Mouse (Mus musculus) activated CD4-positive, CD25-positive, alpha-beta regulatory T cell, adult 4 months (primary cell): Measurements from ENCODE around the gene Thsd7b. TPM values are rescaled to one million over a fixed set of nuclear protein-coding genes. Genes with fewer than 3 reads are reported as not detected.
"Not testable (repeated sequence)": the region's sequence is repeated elsewhere in the genome, so short reads cannot be mapped to it uniquely, and the experiment has no call there.

ENCODE experiments used
- ATAC-seq: one replicate; pipeline ENCODE4 v1.8.0; 2017
- polyA plus RNA-seq, 2 experiments: library from polyadenylated mRNA; unstranded; fragments of 100-300 nt; shearing (Covaris generic); gene quantifications; one replicate each; pipeline ENCODE4 v1.2.1; 2017

Thsd7b gene
- polyA plus RNA-seq, 2 experiments from 2014 or later: 0.57 to 0.71 TPM

- no peak for ATAC-seq
These were observed 601.3 kb downstream of the Thsd7b start for GRCm38 (mm10) chr1:129874355-129874754.

GRCm38 (mm10) chr1:129887861-129888260 lies 614.8 kb downstream of the Thsd7b start:
- ATAC-seq: no peak

- no peak for ATAC-seq
These were observed 625.0 kb downstream of the Thsd7b start for GRCm38 (mm10) chr1:129898121-129898520.

- no peak for ATAC-seq
These were observed 642.4 kb downstream of the Thsd7b start for GRCm38 (mm10) chr1:129915484-129915883.

GRCm38 (mm10) chr1:129917568-129917967 lies 644.5 kb downstream of the Thsd7b start:
- ATAC-seq: no peak

- ATAC-seq: no peak
These were observed 646.3 kb downstream of the Thsd7b start for GRCm38 (mm10) chr1:129919385-129919784.

GRCm38 (mm10) chr1:129931003-129931402 lies 657.9 kb downstream of the Thsd7b start:
- no peak for ATAC-seq

- ATAC-seq: no peak
These were observed 670.0 kb downstream of the Thsd7b start for GRCm38 (mm10) chr1:129943116-129943515.

- ATAC-seq: no peak
These were observed 673.9 kb downstream of the Thsd7b start for GRCm38 (mm10) chr1:129947026-129947425.

GRCm38 (mm10) chr1:129955478-129955877 lies 682.4 kb downstream of the Thsd7b start:
- ATAC-seq: no peak

GRCm38 (mm10) chr1:129956625-129957024 lies 683.5 kb downstream of the Thsd7b start:
- ATAC-seq: no peak

- not testable (repeated sequence) for ATAC-seq
These were observed 686.2 kb downstream of the Thsd7b start for GRCm38 (mm10) chr1:129959352-129959751.

- no peak for ATAC-seq
These were observed 690.1 kb downstream of the Thsd7b start for GRCm38 (mm10) chr1:129963166-129963565.

GRCm38 (mm10) chr1:129989247-129989646 lies 716.1 kb downstream of the Thsd7b start:
- not testable (repeated sequence) for ATAC-seq

GRCm38 (mm10) chr1:129990821-129991220 lies 717.7 kb downstream of the Thsd7b start:
- no peak for ATAC-seq

- ATAC-seq: no peak
These were observed 781.9 kb downstream of the Thsd7b start for GRCm38 (mm10) chr1:130055012-130055411.

GRCm38 (mm10) chr1:130062105-130062504 lies 789.0 kb downstream of the Thsd7b start:
- no peak for ATAC-seq

GRCm38 (mm10) chr1:130066193-130066959 lies 793.3 kb downstream of the Thsd7b start:
- no peak for ATAC-seq

- ATAC-seq: no peak
These were observed 810.7 kb downstream of the Thsd7b start for GRCm38 (mm10) chr1:130083788-130084187.

- ATAC-seq: no peak
These were observed 812.1 kb downstream of the Thsd7b start for GRCm38 (mm10) chr1:130085207-130085606.

GRCm38 (mm10) chr1:130085910-130086309 lies 812.8 kb downstream of the Thsd7b start:
- no peak for ATAC-seq

GRCm38 (mm10) chr1:130099227-130099626 lies 826.1 kb downstream of the Thsd7b start:
- ATAC-seq: no peak

- no peak for ATAC-seq
These were observed 839.6 kb downstream of the Thsd7b start for GRCm38 (mm10) chr1:130112580-130113314.

GRCm38 (mm10) chr1:130113549-130113948 lies 840.4 kb downstream of the Thsd7b start:
- ATAC-seq: no peak
